Mouse (Mus musculus): ENCODE measurements around the gene Ankrd54. TPM values are rescaled to one million over a fixed set of nuclear protein-coding genes. Genes with fewer than 3 reads are reported as not detected.
A peak's percentile ranks its signal among the peaks of the same experiment; 100 is the strongest.

Gene Ankrd54
- polyA plus RNA-seq, 1 experiment, result 45.6 TPM

GRCm38 (mm10) chr15:79066276-79066675, 3.6 kb upstream of the Ankrd54 start:
- peaks cover 7% of the 10 kb centered on the region for H3K79me3 ChIP-seq (ENCODE audit: low read depth)
- no peaks in the 10 kb centered on the region for H3K36me3 ChIP-seq (ENCODE audit: control insufficient read depth, insufficient read depth)
- H3K27me3 ChIP-seq (ENCODE audit: control insufficient read depth, insufficient read depth, insufficient read length), result no peaks in the 10 kb centered on the region
- no peak overlapping the region for H3K4me3 ChIP-seq (ENCODE audit: insufficient read depth, poor library complexity, severe bottlenecking)
- H3K79me2 ChIP-seq (ENCODE audit: control insufficient read depth, insufficient read depth), result peaks cover 15% of the 10 kb centered on the region
- no peak for TF ChIP-seq FOSL1 (IDR thresholded peaks at IDR 0.05; ENCODE audit: insufficient read depth, low read length, poor library complexity, severe bottlenecking)
- TF ChIP-seq USF1 (IDR thresholded peaks at IDR 0.05; ENCODE audit: low read depth), result no peak
- H3ac ChIP-seq (ENCODE audit: control insufficient read depth, insufficient read length, low read depth), result no peak overlapping the region

GRCm38 (mm10) chr15:79065086-79065770, 2.5 kb upstream of the Ankrd54 start:
- no peak overlapping the region for H3K4me3 ChIP-seq (ENCODE audit: insufficient read depth, poor library complexity, severe bottlenecking)
- H3K79me3 ChIP-seq (ENCODE audit: low read depth), result peaks cover 8% of the 10 kb centered on the region
- H3K79me2 ChIP-seq (ENCODE audit: control insufficient read depth, insufficient read depth), result peaks cover 20% of the 10 kb centered on the region
- peaks cover 9% of the 10 kb centered on the region for H3K36me3 ChIP-seq (ENCODE audit: control insufficient read depth, insufficient read depth)
- no peaks in the 10 kb centered on the region for H3K27me3 ChIP-seq (ENCODE audit: control insufficient read depth, insufficient read depth, insufficient read length)
- TF ChIP-seq FOSL1 (IDR thresholded peaks at IDR 0.05; ENCODE audit: insufficient read depth, low read length, poor library complexity, severe bottlenecking), result no peak
- TF ChIP-seq CEBPB (IDR thresholded peaks at IDR 0.05; ENCODE audit: low read depth), result no peak
- TF ChIP-seq CTCF (IDR thresholded peaks at IDR 0.05; ENCODE audit: control insufficient read depth, insufficient read depth, insufficient read length), result no peak
- no peak for TF ChIP-seq MAX (IDR thresholded peaks at IDR 0.05)
- no peak for TF ChIP-seq USF1 (IDR thresholded peaks at IDR 0.05; ENCODE audit: low read depth)
- no peak for TF ChIP-seq MYOD1 (IDR thresholded peaks at IDR 0.05; ENCODE audit: control insufficient read depth, insufficient read length, low read depth)
- TF ChIP-seq MYOG (IDR thresholded peaks at IDR 0.05; ENCODE audit: control insufficient read depth, extremely low read depth, insufficient read length), result no peak
- no peak overlapping the region for H3ac ChIP-seq (ENCODE audit: control insufficient read depth, insufficient read length, low read depth)

- TF ChIP-seq FOSL1 (IDR thresholded peaks at IDR 0.05; ENCODE audit: insufficient read depth, low read length, poor library complexity, severe bottlenecking) (no peak), CEBPB (IDR thresholded peaks at IDR 0.05; ENCODE audit: low read depth) (no peak)
- Histone ChIP-seq H3ac (ENCODE audit: control insufficient read depth, insufficient read length, low read depth) (peak overlapping the region; percentile 22), H3K79me3 (ENCODE audit: low read depth) (peaks cover 8% of the 10 kb centered on the region), H3K4me3 (ENCODE audit: insufficient read depth, poor library complexity, severe bottlenecking) (no peak overlapping the region), H3K79me2 (ENCODE audit: control insufficient read depth, insufficient read depth) (peaks cover 20% of the 10 kb centered on the region), H3K36me3 (ENCODE audit: control insufficient read depth, insufficient read depth) (peaks cover 29% of the 10 kb centered on the region), H3K27me3 (ENCODE audit: control insufficient read depth, insufficient read depth, insufficient read length) (no peaks in the 10 kb centered on the region)
These were observed 557 bp upstream of the Ankrd54 start for GRCm38 (mm10) chr15:79063160-79063740.

- H3ac ChIP-seq (ENCODE audit: control insufficient read depth, insufficient read length, low read depth), result no peak overlapping the region
- no peak for TF ChIP-seq MYOG (IDR thresholded peaks at IDR 0.05; ENCODE audit: control insufficient read depth, extremely low read depth, insufficient read length)
- no peak overlapping the region for H3K4me3 ChIP-seq (ENCODE audit: insufficient read depth, poor library complexity, severe bottlenecking)
- H3K27me3 ChIP-seq (ENCODE audit: control insufficient read depth, insufficient read depth, insufficient read length), result no peaks in the 10 kb centered on the region
- peaks cover 20% of the 10 kb centered on the region for H3K79me2 ChIP-seq (ENCODE audit: control insufficient read depth, insufficient read depth)
- H3K36me3 ChIP-seq (ENCODE audit: control insufficient read depth, insufficient read depth), result peaks cover 49% of the 10 kb centered on the region
- peaks cover 8% of the 10 kb centered on the region for H3K79me3 ChIP-seq (ENCODE audit: low read depth)
These were observed 1.7 kb downstream of the Ankrd54 start for GRCm38 (mm10) chr15:79060887-79061565.

GRCm38 (mm10) chr15:79057850-79058249, 4.8 kb downstream of the Ankrd54 start:
- Histone ChIP-seq H3K4me3 (ENCODE audit: insufficient read depth, poor library complexity, severe bottlenecking) (no peak overlapping the region), H3K36me3 (ENCODE audit: control insufficient read depth, insufficient read depth) (peaks cover 79% of the 10 kb centered on the region)
- no peak for TF ChIP-seq FOSL1 (IDR thresholded peaks at IDR 0.05; ENCODE audit: insufficient read depth, low read length, poor library complexity, severe bottlenecking)
- no peak for TF ChIP-seq MYOD1 (IDR thresholded peaks at IDR 0.05; ENCODE audit: control insufficient read depth, insufficient read length, low read depth)
- no peak for TF ChIP-seq CTCF (IDR thresholded peaks at IDR 0.05; ENCODE audit: control insufficient read depth, insufficient read depth, insufficient read length)
- TF ChIP-seq CEBPB (IDR thresholded peaks at IDR 0.05; ENCODE audit: low read depth), result no peak
- no peak for TF ChIP-seq MAX (IDR thresholded peaks at IDR 0.05)
- no peak for TF ChIP-seq USF1 (IDR thresholded peaks at IDR 0.05; ENCODE audit: low read depth)

GRCm38 (mm10) chr15:79056601-79057000, 6.1 kb downstream of the Ankrd54 start:
- TF ChIP-seq MYOG (IDR thresholded peaks at IDR 0.05; ENCODE audit: control insufficient read depth, extremely low read depth, insufficient read length) (no peak), CEBPB (IDR thresholded peaks at IDR 0.05; ENCODE audit: low read depth) (no peak), FOSL1 (IDR thresholded peaks at IDR 0.05; ENCODE audit: insufficient read depth, low read length, poor library complexity, severe bottlenecking) (no peak), CTCF (IDR thresholded peaks at IDR 0.05; ENCODE audit: control insufficient read depth, insufficient read depth, insufficient read length) (no peak), MAX (IDR thresholded peaks at IDR 0.05) (no peak), MYOD1 (IDR thresholded peaks at IDR 0.05; ENCODE audit: control insufficient read depth, insufficient read length, low read depth) (no peak), USF1 (IDR thresholded peaks at IDR 0.05; ENCODE audit: low read depth) (no peak)
- Histone ChIP-seq H3K79me3 (ENCODE audit: low read depth) (peaks cover 3% of the 10 kb centered on the region), H3ac (ENCODE audit: control insufficient read depth, insufficient read length, low read depth) (no peak overlapping the region), H3K36me3 (ENCODE audit: control insufficient read depth, insufficient read depth) (peaks cover 83% of the 10 kb centered on the region), H3K4me3 (ENCODE audit: insufficient read depth, poor library complexity, severe bottlenecking) (no peak overlapping the region), H3K79me2 (ENCODE audit: control insufficient read depth, insufficient read depth) (peaks cover 9% of the 10 kb centered on the region), H3K27me3 (ENCODE audit: control insufficient read depth, insufficient read depth, insufficient read length) (no peaks in the 10 kb centered on the region)

More at GRCm38 (mm10) chr15:79057850-79058249, 4.8 kb downstream of the Ankrd54 start:
- Histone ChIP-seq H3ac (ENCODE audit: control insufficient read depth, insufficient read length, low read depth) (no peak overlapping the region), H3K27me3 (ENCODE audit: control insufficient read depth, insufficient read depth, insufficient read length) (no peaks in the 10 kb centered on the region), H3K79me2 (ENCODE audit: control insufficient read depth, insufficient read depth) (peaks cover 20% of the 10 kb centered on the region), H3K79me3 (ENCODE audit: low read depth) (peaks cover 8% of the 10 kb centered on the region)
